Mouse (Mus musculus): ENCODE measurements around the gene Gab2. TPM values are rescaled to one million over a fixed set of nuclear protein-coding genes. Genes with fewer than 3 reads are reported as not detected.

Gene Gab2
- polyA plus RNA-seq, 1 experiment from 2014 or later: 2.1 TPM

GRCm38 (mm10) chr7:97348318-97348717 lies 266.9 kb downstream of the Gab2 start:
- H3K9ac ChIP-seq: no peak overlapping the region
- no peak for DNase-seq
- H3K4me2 ChIP-seq: no peak overlapping the region
- no peaks in the 10 kb centered on the region for H3K9me3 ChIP-seq (replicated peaks)
- H3K36me3 ChIP-seq: no peaks in the 10 kb centered on the region
- H3K4me1 ChIP-seq (replicated peaks): peaks cover 17% of the 10 kb centered on the region
- H3K27me3 ChIP-seq: no peaks in the 10 kb centered on the region; the same call in 1 of the 2 replicates
- H3K4me3 ChIP-seq (replicated peaks): no peak overlapping the region
- no peak overlapping the region for H3K27ac ChIP-seq
- WGBS (ENCODE audit: insufficient replicate concordance): 68% methylated on average over 3 of the region's 3 CpGs
- ATAC-seq (ENCODE audit: low read depth): no peak

GRCm38 (mm10) chr7:97348836-97349235 lies 267.4 kb downstream of the Gab2 start:
- Histone ChIP-seq H3K4me3 (replicated peaks) (no peak overlapping the region), H3K4me1 (replicated peaks) (peaks cover 17% of the 10 kb centered on the region), H3K27me3 (no peaks in the 10 kb centered on the region; the same call in 1 of the 2 replicates), H3K36me3 (no peaks in the 10 kb centered on the region), H3K27ac (no peak overlapping the region), H3K9ac (no peak overlapping the region), H3K9me3 (replicated peaks) (no peaks in the 10 kb centered on the region), H3K4me2 (no peak overlapping the region)
- 62% methylated on average over 5 of the region's 5 CpGs for WGBS (ENCODE audit: insufficient replicate concordance)
- no peak for DNase-seq
- ATAC-seq (ENCODE audit: low read depth): no peak

- H3K9me3 ChIP-seq (replicated peaks): no peaks in the 10 kb centered on the region
- no peaks in the 10 kb centered on the region; the same call in 1 of the 2 replicates for H3K27me3 ChIP-seq
- H3K4me2 ChIP-seq: no peak overlapping the region
- H3K9ac ChIP-seq: no peak overlapping the region
- no peak for DNase-seq
- no peaks in the 10 kb centered on the region for H3K36me3 ChIP-seq
- no peak overlapping the region for H3K27ac ChIP-seq
- WGBS (ENCODE audit: insufficient replicate concordance): 70% methylated on average over 6 of the region's 6 CpGs
- ATAC-seq (ENCODE audit: low read depth): no peak
- peaks cover 17% of the 10 kb centered on the region for H3K4me1 ChIP-seq (replicated peaks)
- H3K4me3 ChIP-seq (replicated peaks): no peak overlapping the region
These were observed 268.1 kb downstream of the Gab2 start for GRCm38 (mm10) chr7:97349438-97349837.

- Histone ChIP-seq H3K4me1 (replicated peaks) (peaks cover 26% of the 10 kb centered on the region), H3K9ac (no peak overlapping the region), H3K9me3 (replicated peaks) (no peaks in the 10 kb centered on the region), H3K27ac (no peak overlapping the region), H3K36me3 (no peaks in the 10 kb centered on the region), H3K4me3 (replicated peaks) (no peak overlapping the region), H3K27me3 (no peaks in the 10 kb centered on the region; the same call in 1 of the 2 replicates), H3K4me2 (no peak overlapping the region)
- 78% methylated on average over 5 of the region's 5 CpGs for WGBS (ENCODE audit: insufficient replicate concordance)
- ATAC-seq (ENCODE audit: low read depth) (no peak), DNase-seq (no peak)
These were observed 269.5 kb downstream of the Gab2 start for GRCm38 (mm10) chr7:97350891-97351290.

GRCm38 (mm10) chr7:97351792-97352513 lies 270.6 kb downstream of the Gab2 start:
- no peak for ATAC-seq (ENCODE audit: low read depth)
- peaks cover 16% of the 10 kb centered on the region for H3K4me1 ChIP-seq (replicated peaks)
- DNase-seq: no peak
- no peak overlapping the region for H3K27ac ChIP-seq
- no peak overlapping the region for H3K9ac ChIP-seq
- no peak overlapping the region for H3K4me3 ChIP-seq (replicated peaks)
- H3K27me3 ChIP-seq: no peaks in the 10 kb centered on the region; the same call in 1 of the 2 replicates
- H3K4me2 ChIP-seq: no peak overlapping the region
- no peaks in the 10 kb centered on the region for H3K9me3 ChIP-seq (replicated peaks)
- WGBS (ENCODE audit: insufficient replicate concordance): 61% methylated on average over 11 of the region's 11 CpGs
- no peaks in the 10 kb centered on the region for H3K36me3 ChIP-seq

GRCm38 (mm10) chr7:97353356-97353755 lies 272.0 kb downstream of the Gab2 start:
- H3K4me2 ChIP-seq: no peak overlapping the region
- H3K9me3 ChIP-seq (replicated peaks): no peaks in the 10 kb centered on the region
- no peaks in the 10 kb centered on the region; the same call in 1 of the 2 replicates for H3K27me3 ChIP-seq
- H3K4me1 ChIP-seq (replicated peaks): peaks cover 11% of the 10 kb centered on the region
- no peak overlapping the region for H3K27ac ChIP-seq
- WGBS (ENCODE audit: insufficient replicate concordance): 65% methylated on average over 6 of the region's 6 CpGs
- ATAC-seq (ENCODE audit: low read depth) (no peak), DNase-seq (no peak)
- H3K9ac ChIP-seq: no peak overlapping the region
- H3K4me3 ChIP-seq (replicated peaks): no peak overlapping the region
- no peaks in the 10 kb centered on the region for H3K36me3 ChIP-seq

GRCm38 (mm10) chr7:97355068-97355841 lies 273.9 kb downstream of the Gab2 start:
- DNase-seq (no peak), ATAC-seq (ENCODE audit: low read depth) (no peak)
- Histone ChIP-seq H3K9me3 (replicated peaks) (no peaks in the 10 kb centered on the region), H3K27ac (no peak overlapping the region; the same call in 1 of the 2 replicates), H3K27me3 (no peaks in the 10 kb centered on the region), H3K4me3 (replicated peaks) (no peak overlapping the region), H3K36me3 (no peaks in the 10 kb centered on the region), H3K4me2 (no peak overlapping the region), H3K9ac (no peak overlapping the region), H3K4me1 (replicated peaks) (peaks cover 11% of the 10 kb centered on the region)
- 38% methylated on average over 13 of the region's 13 CpGs for WGBS (ENCODE audit: insufficient replicate concordance)

- Histone ChIP-seq H3K9me3 (replicated peaks) (no peaks in the 10 kb centered on the region), H3K4me3 (replicated peaks) (no peak overlapping the region), H3K4me2 (no peak overlapping the region), H3K36me3 (no peaks in the 10 kb centered on the region), H3K27me3 (0 out of 2 replicates have a peak, but pooled peaks cover 4% of the 10 kb centered on the region), H3K4me1 (replicated peaks) (peaks cover 11% of the 10 kb centered on the region), H3K9ac (no peak overlapping the region), H3K27ac (no peak overlapping the region)
- no peak for ATAC-seq (ENCODE audit: low read depth)
- DNase-seq: no peak
- 61% methylated on average over 5 of the region's 5 CpGs for WGBS (ENCODE audit: insufficient replicate concordance)
These were observed 274.9 kb downstream of the Gab2 start for GRCm38 (mm10) chr7:97356253-97356652.

GRCm38 (mm10) chr7:97356875-97357276 lies 275.5 kb downstream of the Gab2 start:
- Histone ChIP-seq H3K4me1 (replicated peaks) (peaks cover 11% of the 10 kb centered on the region), H3K4me2 (no peak overlapping the region), H3K4me3 (replicated peaks) (no peak overlapping the region), H3K9me3 (replicated peaks) (no peaks in the 10 kb centered on the region), H3K9ac (no peak overlapping the region), H3K36me3 (no peaks in the 10 kb centered on the region), H3K27ac (no peak overlapping the region), H3K27me3 (0 out of 2 replicates have a peak, but pooled peaks cover 4% of the 10 kb centered on the region)
- no peak for DNase-seq
- 58% methylated on average over 5 of the region's 5 CpGs for WGBS (ENCODE audit: insufficient replicate concordance)
- no peak for ATAC-seq (ENCODE audit: low read depth)

GRCm38 (mm10) chr7:97357840-97358239 lies 276.5 kb downstream of the Gab2 start:
- H3K27me3 ChIP-seq: 0 out of 2 replicates have a peak, but pooled peaks cover 4% of the 10 kb centered on the region
- H3K36me3 ChIP-seq: no peaks in the 10 kb centered on the region
- no peak overlapping the region for H3K27ac ChIP-seq
- DNase-seq (no peak), ATAC-seq (ENCODE audit: low read depth) (no peak)
- H3K4me2 ChIP-seq: no peak overlapping the region
- H3K4me3 ChIP-seq (replicated peaks): no peak overlapping the region
- no peak overlapping the region for H3K9ac ChIP-seq
- H3K9me3 ChIP-seq (replicated peaks): no peaks in the 10 kb centered on the region
- 40% methylated on average over 3 of the region's 3 CpGs for WGBS (ENCODE audit: insufficient replicate concordance)
- H3K4me1 ChIP-seq (replicated peaks): peaks cover 11% of the 10 kb centered on the region

- Histone ChIP-seq H3K4me2 (no peak overlapping the region), H3K9ac (no peak overlapping the region), H3K9me3 (replicated peaks) (no peaks in the 10 kb centered on the region), H3K36me3 (no peaks in the 10 kb centered on the region), H3K27ac (no peak overlapping the region), H3K27me3 (0 out of 2 replicates have a peak, but pooled peaks cover 4% of the 10 kb centered on the region), H3K4me3 (replicated peaks) (no peak overlapping the region), H3K4me1 (replicated peaks) (peaks cover 11% of the 10 kb centered on the region)
- WGBS (ENCODE audit: insufficient replicate concordance): 48% methylated on average over 4 of the region's 4 CpGs
- ATAC-seq (ENCODE audit: low read depth) (no peak), DNase-seq (no peak)
These were observed 277.0 kb downstream of the Gab2 start for GRCm38 (mm10) chr7:97358347-97358746.
